Mouse (Mus musculus) 3134 (cell line): ENCODE results near the gene Adm.
"Not testable (repeated sequence)": the region's sequence is repeated elsewhere in the genome, so short reads cannot be mapped to it uniquely, and the experiment has no call there.

ENCODE experiments used
- DNase-seq: peaks from one replicate; pipeline ENCODE4 v3.0.0-alpha.2; 2011; ENCODE audit warnings: low spot score; ENCODE audit not compliant: insufficient read length; ENCODE audit errors: extremely low read depth

Adm gene

GRCm38 (mm10) chr7:110627486-110628272 lies at the start of gene Adm:
Gene Adm, plus strand, starts transcription at chr7:110627661.
- DNase-seq: peak; percentile 78

- no peak for DNase-seq
Observed at GRCm38 (mm10) chr7:110583705-110584104, 43.8 kb upstream of the Adm start.

GRCm38 (mm10) chr7:110584159-110584558 lies 43.3 kb upstream of the Adm start:
- no peak for DNase-seq

- DNase-seq: no peak
Observed at GRCm38 (mm10) chr7:110585250-110585649, 42.2 kb upstream of the Adm start.

GRCm38 (mm10) chr7:110587721-110588120 lies 39.7 kb upstream of the Adm start:
- no peak for DNase-seq

- DNase-seq: not testable (repeated sequence)
Observed at GRCm38 (mm10) chr7:110593991-110594390, 33.5 kb upstream of the Adm start.

- no peak for DNase-seq
Observed at GRCm38 (mm10) chr7:110597141-110597540, 30.3 kb upstream of the Adm start.

- DNase-seq: no peak
Observed at GRCm38 (mm10) chr7:110605476-110605875, 22.0 kb upstream of the Adm start.

GRCm38 (mm10) chr7:110606906-110607305 lies 20.6 kb upstream of the Adm start:
- no peak for DNase-seq

GRCm38 (mm10) chr7:110613381-110614132 lies 13.9 kb upstream of the Adm start:
- DNase-seq: no peak

GRCm38 (mm10) chr7:110614133-110615063 lies 13.1 kb upstream of the Adm start, which contains the start of gene Sbf2:
Gene Sbf2, minus strand, starts transcription at chr7:110614922.
- peak; percentile 89 for DNase-seq

- DNase-seq: peak; percentile 73
Observed at GRCm38 (mm10) chr7:110615151-110615631, 12.3 kb upstream of the Adm start.

GRCm38 (mm10) chr7:110615792-110616191 lies 11.7 kb upstream of the Adm start:
- DNase-seq: no peak

- DNase-seq: peak; percentile 39
Observed at GRCm38 (mm10) chr7:110619086-110619611, 8.3 kb upstream of the Adm start.

GRCm38 (mm10) chr7:110624067-110624466 lies 3.4 kb upstream of the Adm start:
- no peak for DNase-seq

- DNase-seq: no peak
Observed at GRCm38 (mm10) chr7:110624961-110625360, 2.5 kb upstream of the Adm start.

- no peak for DNase-seq
Observed at GRCm38 (mm10) chr7:110625489-110625888, 2.0 kb upstream of the Adm start.

GRCm38 (mm10) chr7:110626186-110627098 lies 1.0 kb upstream of the Adm start:
- DNase-seq: no peak

GRCm38 (mm10) chr7:110627099-110627482 lies 370 bp upstream of the Adm start:
- DNase-seq: no peak
